Mouse (Mus musculus) ES-E14 (cell line): ENCODE measurements around the gene Mbd6. TPM values are rescaled to one million over a fixed set of nuclear protein-coding genes. Genes with fewer than 3 reads are reported as not detected.

ENCODE experiments used
- DNase-seq: peaks from one replicate; pipeline ENCODE4 v3.0.0-alpha.2; 2013; ENCODE audit warnings: low read depth, low spot score
- H3K27ac ChIP-seq: 2 replicates; pipeline ENCODE4 v1.5.1; 2012; ENCODE audit warnings: low read depth, mild to moderate bottlenecking, low read length, moderate library complexity, mixed read lengths; ENCODE audit not compliant: poor library complexity, insufficient read depth, severe bottlenecking
- H3K36me3 ChIP-seq: 2 replicates; pipeline ENCODE4 v1.6.1; 2012; ENCODE audit warnings: mild to moderate bottlenecking, low read length, moderate library complexity, mixed read lengths; ENCODE audit not compliant: control insufficient read depth, poor library complexity, insufficient read depth, severe bottlenecking
- H3K4me1 ChIP-seq, 2 experiments: fragments of 150-350 bp in 1 of 2; sonication (generic) in 1 of 2; 2 replicates each; pipeline ENCODE4 v1.6.1; 2012; ENCODE audit warnings: low read length in 2 of 2, mild to moderate bottlenecking in 1 of 2, mixed read lengths in 1 of 2; ENCODE audit not compliant: control insufficient read depth in 2 of 2, insufficient read depth in 2 of 2, poor library complexity in 1 of 2
- H3K4me3 ChIP-seq, 2 experiments: fragments of 150-350 bp in 1 of 2; sonication (generic) in 1 of 2; 2 replicates each; pipeline ENCODE4 v1.5.1; 2012; ENCODE audit warnings: low read length in 2 of 2, low read depth in 1 of 2, mild to moderate bottlenecking in 1 of 2, mixed read lengths in 1 of 2; ENCODE audit not compliant: insufficient read depth in 1 of 2, poor library complexity in 1 of 2, severe bottlenecking in 1 of 2
- H3K9ac ChIP-seq: 2 replicates; pipeline ENCODE4 v1.6.1; 2012; ENCODE audit warnings: low read depth, mild to moderate bottlenecking, low read length, mixed read lengths; ENCODE audit not compliant: poor library complexity, insufficient read depth, severe bottlenecking
- H3K9me3 ChIP-seq: fragments of 150-350 bp; sonication (generic); 2 replicates; pipeline ENCODE4 v1.6.1; 2012; ENCODE audit warnings: low read depth, mild to moderate bottlenecking, low read length; ENCODE audit not compliant: control insufficient read depth, insufficient read depth
- CHD2 ChIP-seq: IDR thresholded peaks from 2 replicates; pipeline ENCODE4 v1.6.1; 2014; ENCODE audit warnings: mild to moderate bottlenecking, low read depth, low read length, inconsistent platforms
- HCFC1 ChIP-seq: IDR thresholded peaks from 2 replicates; pipeline ENCODE4 v1.6.1; 2012; ENCODE audit warnings: low read length, inconsistent platforms, borderline replicate concordance; ENCODE audit not compliant: insufficient read depth
- MAFK ChIP-seq: IDR thresholded peaks from 2 replicates; pipeline ENCODE4 v1.6.1; 2014; ENCODE audit warnings: mild to moderate bottlenecking, low read depth, low read length, inconsistent platforms; ENCODE audit not compliant: insufficient read depth
- ZC3H11A ChIP-seq: IDR thresholded peaks from 2 replicates; pipeline ENCODE4 v1.6.1; 2012; ENCODE audit warnings: low read depth, mild to moderate bottlenecking, inconsistent platforms, low read length, borderline replicate concordance
- ZNF384 ChIP-seq: IDR thresholded peaks from 2 replicates; pipeline ENCODE4 v1.6.1; 2012; ENCODE audit warnings: low read depth, low read length, inconsistent platforms
- in situ Hi-C, 2 experiments: fragments of 600-800 bp; cut with MboI; formaldehyde crosslinking; loops; one replicate each; pipeline ENCODE4 v1.15.1; 2025; ENCODE audit warnings: low sequenced_read_pairs in 2 of 2, inconsistent platforms in 1 of 2; ENCODE audit not compliant: unreplicated experiment in 2 of 2
- total RNA-seq: library from RNA; depleted of rRNA; stranded (reverse); fragments of 300-350 nt; gene quantifications from 2 replicates; pipeline ENCODE4 v1.2.3, GENCODE M21; 2012

Mbd6 gene
- total RNA-seq, 1 experiment, result 15.8 TPM

DNA sequence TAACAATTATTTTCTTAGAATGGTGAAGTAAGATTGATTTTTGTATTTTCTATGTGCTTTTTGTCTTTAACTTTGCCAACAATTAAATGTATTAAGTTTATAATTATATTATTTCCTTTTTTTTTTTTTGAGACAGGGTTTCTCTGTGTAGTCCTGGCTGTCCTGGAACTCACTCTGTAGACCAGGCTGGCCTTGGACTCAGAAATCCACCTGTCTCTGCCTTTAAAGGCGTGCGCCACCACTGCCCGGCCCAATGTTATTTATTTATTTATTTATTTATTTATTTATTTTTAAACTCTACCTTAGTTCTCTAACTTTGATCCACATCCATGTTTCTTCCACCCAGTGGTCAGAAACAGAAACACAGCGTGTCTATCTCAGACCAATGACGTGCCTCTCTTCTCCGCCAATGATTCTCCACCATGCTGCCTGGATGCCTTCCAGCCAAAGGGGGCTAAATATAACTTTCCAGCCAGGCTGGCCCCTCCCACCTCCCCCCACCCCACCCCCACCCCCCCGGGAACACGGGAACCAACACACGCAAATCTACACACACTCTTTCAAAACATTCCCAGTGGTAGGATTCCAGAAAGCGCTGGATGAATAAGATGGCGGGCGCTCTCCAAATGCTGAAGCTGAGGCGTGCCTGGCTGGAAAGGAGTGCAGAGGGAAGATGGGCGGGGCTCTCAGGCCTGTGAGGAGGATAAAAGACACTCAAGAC, 33.0 kb downstream of the Mbd6 start:
- Histone ChIP-seq H3K9ac (no peak overlapping the region), H3K4me1 (peaks cover 0 to 8% of the 10 kb centered on the region in 2 experiments; a peak in 2 of 4 replicates), H3K36me3 (no peaks in the 10 kb centered on the region; the same call in 1 of the 2 replicates), H3K9me3 (no peaks in the 10 kb centered on the region), H3K4me3 (no peak overlapping the region), H3K27ac (no peak overlapping the region)
- DNase-seq, result peak; percentile 80
- in situ Hi-C loops, result no loop called here
- TF ChIP-seq MAFK (no peak), ZNF384 (no peak), ZC3H11A (no peak), CHD2 (no peak), HCFC1 (no peak)

DNA sequence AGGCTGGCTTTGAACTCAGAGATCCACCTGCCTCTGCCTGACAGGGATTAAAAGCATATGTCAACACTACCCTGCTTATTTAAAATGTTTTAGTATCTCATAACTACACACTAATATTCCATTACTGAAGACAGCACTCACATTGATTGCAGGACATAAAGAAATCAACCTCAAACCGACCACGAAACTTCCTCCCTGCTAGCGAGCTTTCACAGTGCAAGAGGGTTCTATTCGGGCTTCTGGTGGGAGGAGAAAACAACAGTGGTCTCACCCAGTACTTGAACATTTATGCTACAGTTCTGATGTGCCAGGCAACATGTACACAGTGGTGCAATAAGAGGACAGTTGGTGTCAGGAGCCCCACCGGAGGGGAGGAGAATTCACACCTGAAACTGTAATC, 38.0 kb downstream of the Mbd6 start:
- peaks cover 1% of the 10 kb centered on the region; the same call in 1 of the 2 replicates for H3K36me3 ChIP-seq
- no peak for DNase-seq
- no peaks in the 10 kb centered on the region for H3K9me3 ChIP-seq
- peaks cover 0 to 5% of the 10 kb centered on the region in 2 experiments; a peak in 2 of 4 replicates for H3K4me1 ChIP-seq
- TF ChIP-seq ZC3H11A (no peak), MAFK (no peak), HCFC1 (no peak), CHD2 (no peak), ZNF384 (no peak)
- no peak overlapping the region for H3K27ac ChIP-seq
- in situ Hi-C loops, result no loop called here
- no peak overlapping the region for H3K4me3 ChIP-seq
- no peak overlapping the region for H3K9ac ChIP-seq

DNA sequence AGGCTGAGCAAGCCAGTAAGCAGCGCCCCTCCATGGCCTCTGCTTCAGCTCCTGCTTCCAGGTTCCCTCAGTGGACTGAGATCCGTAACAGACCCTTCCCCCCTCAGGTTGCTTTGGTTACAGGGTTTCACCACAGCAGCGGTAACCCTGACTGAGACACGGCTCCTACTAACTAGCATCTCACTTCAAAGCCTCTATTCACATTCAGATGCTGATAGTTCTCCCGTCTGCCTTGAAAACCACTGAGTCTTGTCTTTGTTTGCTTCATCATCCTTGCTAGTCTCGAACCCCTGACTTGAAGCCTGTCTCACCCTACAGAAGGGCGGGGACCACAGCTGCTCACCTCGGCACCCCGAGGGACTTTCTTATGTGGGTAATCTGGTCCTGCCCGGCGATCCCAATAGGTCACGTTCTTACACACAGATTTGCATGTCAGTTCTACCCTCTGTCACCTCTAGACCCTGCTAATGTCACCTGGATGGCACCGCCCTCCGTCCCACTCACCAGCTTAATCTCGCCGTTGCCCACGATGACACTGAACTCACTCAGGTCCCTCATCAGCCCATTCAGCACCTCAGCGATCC, 50.5 kb downstream of the Mbd6 start:
- Histone ChIP-seq H3K36me3 (peaks cover 23% of the 10 kb centered on the region; the same call in 1 of the 2 replicates), H3K4me3 (no peak overlapping the region; a peak in 1 of 4 replicates), H3K9me3 (no peaks in the 10 kb centered on the region), H3K27ac (no peak overlapping the region), H3K4me1 (peaks cover 0 to 20% of the 10 kb centered on the region in 2 experiments; a peak in 2 of 4 replicates), H3K9ac (no peak overlapping the region)
- TF ChIP-seq ZNF384 (no peak), MAFK (no peak), CHD2 (no peak), HCFC1 (no peak), ZC3H11A (no peak)
- in situ Hi-C loops, result no loop called here
- DNase-seq, result no peak

DNA sequence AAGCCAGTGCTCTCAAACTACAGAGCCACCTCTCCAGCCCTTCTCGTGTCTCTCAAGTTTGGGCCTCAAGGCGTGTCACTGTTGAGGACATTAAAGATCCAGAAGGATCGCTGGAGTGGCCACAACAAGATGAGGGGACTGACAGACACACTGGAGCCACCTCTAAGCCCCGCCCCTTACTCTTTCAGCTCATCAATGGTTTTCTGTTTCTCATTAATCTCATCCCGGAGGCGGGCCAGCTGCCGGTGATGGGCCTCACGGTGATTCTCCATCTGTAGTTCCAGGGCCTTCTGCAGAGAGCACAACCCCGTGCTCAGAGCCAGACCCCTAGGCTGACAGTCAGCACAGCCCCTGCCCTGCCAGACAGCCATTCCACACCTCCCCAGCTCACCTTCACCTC, 52.3 kb downstream of the Mbd6 start:
- Histone ChIP-seq H3K36me3 (peaks cover 13% of the 10 kb centered on the region; the same call in 1 of the 2 replicates), H3K9ac (no peak overlapping the region), H3K4me1 (peaks cover 0 to 22% of the 10 kb centered on the region in 2 experiments; a peak in 2 of 4 replicates), H3K27ac (no peak overlapping the region), H3K4me3 (no peak overlapping the region), H3K9me3 (no peaks in the 10 kb centered on the region)
- TF ChIP-seq ZC3H11A (no peak), HCFC1 (no peak), MAFK (no peak), ZNF384 (no peak), CHD2 (no peak)
- DNase-seq, result no peak
- in situ Hi-C loops, result no loop called here
